Mouse (Mus musculus) spleen, postnatal 4 days (tissue): Measurements from ENCODE around the gene Smad9.

Source experiments
- DNase-seq, 2 experiments: peaks; one replicate each; pipeline ENCODE4 v3.0.0; 2022; ENCODE audit warnings: low spot score in 2 of 2

Gene Smad9

DNA sequence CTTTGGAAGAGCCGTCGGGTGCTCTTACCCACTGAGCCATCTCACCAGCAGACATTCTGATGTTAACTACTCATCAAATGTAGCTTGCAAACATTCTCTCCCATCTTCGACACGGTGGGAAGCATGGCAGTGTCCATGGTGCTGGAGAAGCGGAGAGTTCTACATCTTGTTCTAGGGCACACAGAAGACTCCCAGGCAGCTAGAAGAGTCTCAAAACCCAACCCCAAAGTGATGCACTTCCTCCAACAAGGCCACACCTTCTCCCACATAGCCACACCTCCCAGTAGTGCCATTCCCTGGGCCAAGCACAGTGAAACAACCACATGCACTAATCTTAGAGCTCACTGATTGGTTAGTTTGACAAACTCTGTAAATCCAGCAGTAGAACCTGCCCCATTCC lies 53.7 kb downstream of the Smad9 start:
- DNase-seq = no peak

DNA sequence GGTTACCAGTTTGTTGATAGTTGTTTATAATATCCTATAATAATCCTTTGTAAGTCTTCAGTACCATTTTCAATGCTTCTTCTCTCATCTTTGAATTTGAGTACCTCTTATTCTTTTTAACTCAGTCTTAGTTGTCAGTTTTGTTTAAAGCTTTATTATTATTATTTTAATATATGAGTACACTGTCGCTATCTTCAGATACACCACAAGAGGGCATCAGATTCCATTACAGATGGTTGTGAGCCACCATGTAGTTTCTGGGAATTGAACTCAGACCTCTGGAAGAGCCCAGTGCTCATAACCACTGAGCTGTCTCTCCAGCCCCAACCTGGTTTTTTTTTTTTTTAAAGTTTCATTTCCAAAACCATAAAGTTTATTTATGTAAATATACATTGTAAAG lies 56.2 kb downstream of the Smad9 start:
- no peak for DNase-seq

DNA sequence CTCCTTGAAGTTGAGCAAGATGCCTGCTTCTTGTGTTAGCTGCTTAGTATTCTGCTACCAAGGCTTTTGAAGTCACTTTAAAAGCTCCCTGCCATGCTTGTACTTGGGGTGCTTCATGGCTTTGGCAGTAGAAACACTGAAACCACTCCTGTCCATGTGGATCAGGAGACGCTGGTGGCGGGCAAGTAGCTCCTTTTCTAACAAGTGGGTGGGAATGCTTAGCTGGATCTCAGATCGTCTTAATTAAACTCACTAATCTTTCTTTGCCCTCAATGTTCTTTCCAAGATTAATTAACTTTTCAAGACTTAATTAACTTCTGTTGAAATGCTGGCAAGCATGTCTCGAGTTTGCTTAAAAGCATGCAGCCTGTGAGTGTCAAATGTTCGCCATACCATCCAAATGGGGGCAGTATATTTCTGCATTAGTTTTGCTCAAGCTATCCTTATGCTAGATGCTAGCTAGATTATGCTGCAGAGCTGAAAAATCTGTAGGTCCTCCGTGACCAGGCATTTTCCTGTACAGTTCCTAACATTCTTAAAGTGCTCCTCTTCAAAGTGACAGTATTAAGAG lies 58.1 kb downstream of the Smad9 start:
- DNase-seq = no peak

DNA sequence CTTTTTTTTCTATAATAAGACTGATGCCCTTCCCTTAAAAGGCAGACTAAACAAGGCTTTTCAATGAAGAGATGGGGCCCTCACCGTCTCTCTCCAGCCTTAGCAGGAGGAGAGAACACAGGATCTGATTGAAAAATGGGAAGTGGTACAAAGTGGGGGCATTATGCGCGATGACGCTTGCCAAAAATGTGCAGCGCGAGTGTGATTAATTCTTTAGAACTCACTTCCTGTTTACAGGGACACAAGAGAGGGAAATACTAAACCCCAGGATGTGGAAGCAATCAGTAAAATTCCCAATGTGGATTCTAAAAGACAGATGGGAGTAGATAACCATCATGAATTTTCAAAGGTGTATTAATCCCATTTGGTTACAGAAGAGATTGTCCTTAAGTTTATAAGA lies 59.2 kb downstream of the Smad9 start:
- DNase-seq = no peak

DNA sequence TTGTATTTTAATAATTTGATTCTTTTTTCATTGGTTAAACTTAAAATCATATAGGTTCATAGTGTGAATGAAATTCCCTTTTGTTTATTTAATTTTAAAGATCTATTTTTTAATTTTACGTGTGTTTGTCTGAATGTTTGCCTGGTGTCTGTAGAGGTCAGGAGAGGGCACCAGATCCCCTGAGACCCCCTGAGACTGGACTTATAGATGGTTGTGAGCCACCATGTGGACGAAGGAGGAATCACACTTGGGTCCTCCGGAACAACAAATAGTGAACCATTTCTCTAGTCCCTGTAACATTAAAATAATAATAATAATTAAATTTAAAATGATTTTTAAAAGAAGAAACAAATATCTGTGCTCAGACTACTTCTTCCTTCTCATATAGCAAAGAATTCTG lies 59.9 kb downstream of the Smad9 start:
- peak; percentile 37 to 68 for DNase-seq

DNA sequence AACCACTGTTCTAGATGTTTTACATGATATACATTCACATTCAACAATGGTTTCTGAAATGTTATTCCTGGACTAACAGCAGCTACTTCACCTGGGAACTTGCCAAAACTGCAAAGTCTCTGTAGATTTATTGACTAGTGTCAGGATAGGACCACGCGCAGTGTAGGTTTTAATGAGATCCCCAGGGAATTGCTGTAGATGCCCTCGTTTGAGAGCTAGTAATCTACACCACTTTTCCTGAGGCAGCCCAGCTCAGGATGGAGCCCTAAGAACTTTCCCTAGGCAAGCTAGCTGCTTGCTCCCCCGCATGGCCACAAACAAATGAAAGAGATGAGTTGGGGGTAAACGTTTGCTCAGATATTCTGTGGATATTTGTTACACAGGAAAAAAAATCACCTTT lies 67.1 kb downstream of the Smad9 start:
- DNase-seq = no peak

DNA sequence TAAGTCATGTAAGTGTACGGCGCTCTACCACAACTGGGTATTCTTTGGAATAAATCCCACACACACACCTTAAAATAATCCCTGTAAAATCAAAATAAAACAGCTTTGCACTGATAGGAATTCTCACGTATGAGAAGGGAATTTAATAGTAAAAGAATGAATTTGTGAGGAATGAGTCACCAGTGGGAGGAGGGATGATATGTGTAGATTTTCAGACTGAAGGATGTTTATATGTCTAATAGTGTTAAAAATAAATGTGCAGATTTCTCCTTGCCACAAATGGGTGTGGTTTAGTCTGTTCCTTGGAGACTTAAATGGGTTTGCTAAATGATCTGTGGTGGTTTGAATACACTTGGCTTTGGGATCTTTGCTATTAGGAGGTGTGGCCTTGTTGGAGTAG lies 77.1 kb downstream of the Smad9 start:
- no peak for DNase-seq

DNA sequence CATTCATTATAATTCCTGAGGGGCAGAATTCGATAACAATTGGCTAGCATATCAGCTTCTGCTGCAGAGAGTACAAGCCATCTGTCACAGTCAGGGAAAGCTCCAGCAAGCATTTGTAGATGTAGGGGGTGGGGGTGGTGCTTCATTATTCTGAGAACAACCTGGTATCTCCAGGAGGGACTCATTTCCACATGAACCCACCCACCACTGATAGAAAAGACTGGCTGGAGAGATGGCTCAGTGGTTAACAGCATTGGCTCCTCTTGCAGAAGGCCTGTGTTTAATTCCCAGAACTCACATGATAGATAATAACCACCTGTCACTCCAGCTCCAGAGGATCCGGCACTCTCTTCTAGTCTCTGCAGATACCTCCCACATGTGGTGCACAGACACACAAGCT lies 80.0 kb downstream of the Smad9 start:
- DNase-seq = no peak
